Mouse (Mus musculus): ENCODE measurements around the gene Dennd1a.
A peak's percentile ranks its signal among the peaks of the same experiment; 100 is the strongest.

The Dennd1a gene

DNA sequence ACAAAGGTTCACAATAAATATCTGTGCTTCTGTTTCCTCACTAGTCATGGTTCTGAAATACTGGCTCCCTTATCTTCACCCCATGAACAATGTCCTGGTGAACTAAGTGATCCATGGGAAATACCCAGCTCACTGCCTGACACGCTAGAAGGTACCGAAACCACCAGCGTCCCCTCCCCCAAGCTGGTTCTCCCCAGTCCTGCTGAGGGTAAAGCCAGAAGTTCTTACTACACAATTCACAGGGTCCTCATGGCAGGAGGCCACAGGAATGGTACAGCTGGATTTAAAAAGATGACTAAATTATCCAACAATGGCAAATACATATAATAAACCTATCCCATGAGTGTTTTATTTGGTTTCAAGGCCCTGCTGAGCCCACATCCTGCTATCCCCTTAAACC lies 378.9 kb downstream of the Dennd1a start:
- no peak for DNase-seq (ENCODE audit: extremely low read depth, low read depth)

DNA sequence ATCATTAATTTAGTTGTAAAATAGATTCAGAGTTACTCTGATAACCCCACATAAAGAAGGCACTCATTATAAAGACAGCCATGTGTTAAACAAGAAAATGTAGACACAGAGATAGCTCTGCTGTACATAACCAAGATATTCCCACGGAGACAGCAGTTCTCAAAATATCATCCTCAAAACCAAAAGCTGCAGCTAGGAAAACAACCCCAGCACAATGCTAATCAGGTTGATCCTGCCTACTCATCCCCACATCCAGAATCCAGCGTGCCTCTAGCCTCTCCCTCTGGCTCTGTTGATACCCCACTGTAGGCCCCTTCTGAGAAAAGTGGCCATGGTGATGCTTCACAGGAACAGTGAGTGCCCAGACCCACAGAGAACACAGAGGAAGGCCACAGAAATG lies 380.9 kb downstream of the Dennd1a start:
- no peak for DNase-seq (ENCODE audit: extremely low read depth, low read depth)

DNA sequence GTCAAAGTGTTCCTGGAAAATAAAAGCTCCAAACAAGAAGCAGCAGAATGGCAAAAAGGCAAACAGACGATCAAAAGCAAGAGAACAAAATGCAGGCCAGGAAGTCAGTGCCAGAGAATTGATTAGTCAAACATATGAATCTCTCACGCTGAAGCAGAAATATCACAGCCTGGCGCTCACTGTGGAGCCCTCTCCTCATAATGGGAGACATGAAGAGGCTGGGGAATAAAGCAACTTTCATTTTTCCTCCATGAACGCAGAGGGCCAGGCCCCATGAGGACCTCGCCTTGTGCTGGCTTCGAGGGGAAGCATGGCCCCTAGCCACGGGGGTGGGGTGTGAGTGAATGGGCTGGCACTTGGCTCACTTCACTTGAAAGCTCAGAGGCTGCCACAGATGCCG lies 383.9 kb downstream of the Dennd1a start:
- DNase-seq (ENCODE audit: extremely low read depth, low read depth) = no peak

DNA sequence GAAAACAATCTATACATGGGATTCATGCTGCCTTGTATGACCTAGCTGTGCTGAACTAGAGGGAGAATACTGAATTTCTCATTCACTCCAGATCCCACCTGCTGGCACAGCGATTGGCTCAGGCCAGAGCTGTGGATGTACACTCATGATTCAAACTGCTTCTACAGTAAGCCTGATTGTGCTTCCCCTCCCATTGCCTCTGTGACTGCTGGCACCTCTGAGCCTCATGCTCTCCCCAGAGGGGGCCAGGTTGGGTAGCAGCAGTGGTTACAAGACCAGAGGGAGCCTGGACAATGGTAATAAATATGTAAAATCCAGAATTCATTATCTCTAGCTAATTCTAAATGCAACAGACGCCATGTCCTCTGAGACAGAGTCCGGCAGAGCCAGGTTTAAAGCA lies 404.0 kb downstream of the Dennd1a start:
- no peak for DNase-seq (ENCODE audit: extremely low read depth, low read depth)

DNA sequence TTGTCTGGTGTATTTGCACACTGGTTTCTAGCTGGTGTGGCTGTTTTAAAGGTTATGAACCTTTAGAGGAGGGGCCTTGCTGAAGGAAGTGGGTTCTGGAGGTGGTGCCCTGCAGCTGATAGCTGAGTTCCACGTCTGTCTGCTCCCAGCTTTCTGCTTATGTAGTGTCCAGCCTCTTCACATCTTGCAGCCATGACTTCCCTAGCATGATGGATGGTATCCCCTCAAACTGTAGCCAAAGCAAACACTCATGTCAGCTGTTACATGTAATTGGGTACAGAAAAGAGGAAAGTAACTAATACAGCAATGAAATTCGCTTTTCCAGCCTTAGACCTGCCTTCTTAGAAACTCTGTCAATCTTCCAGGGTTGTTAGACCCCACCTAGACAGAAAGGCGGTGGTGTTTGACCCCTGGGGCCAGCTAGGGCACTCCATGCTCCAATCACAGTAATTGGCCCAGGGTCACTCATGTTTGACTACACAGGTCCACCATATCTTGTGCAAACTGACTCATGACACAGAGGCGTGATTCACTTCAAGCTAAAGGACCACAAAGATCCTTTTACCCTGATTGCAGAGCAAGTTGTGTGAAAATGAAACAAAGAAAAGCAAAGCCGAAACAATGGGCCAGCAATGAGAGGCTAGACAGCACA lies 405.8 kb downstream of the Dennd1a start:
- DNase-seq (ENCODE audit: extremely low read depth, low read depth) = no peak

DNA sequence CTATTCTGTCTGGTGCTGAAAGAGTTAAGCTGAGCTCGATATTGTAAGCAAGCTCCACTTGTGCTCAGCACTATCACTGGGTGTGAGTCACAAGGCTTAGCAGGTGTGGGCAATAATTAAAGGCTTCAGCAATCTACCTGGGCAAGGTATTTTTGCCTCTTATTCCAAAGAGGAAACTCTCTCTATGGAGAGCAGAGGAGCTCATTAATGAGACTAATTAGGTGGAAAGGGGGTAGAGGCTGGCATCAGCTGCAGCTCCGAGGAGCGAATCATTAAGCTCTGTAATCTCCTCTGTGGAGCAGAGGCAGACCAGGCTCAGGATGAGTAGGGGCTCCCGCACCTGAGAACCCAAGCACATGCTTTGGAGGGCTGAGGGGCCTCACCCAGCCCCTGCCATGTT lies 407.5 kb downstream of the Dennd1a start:
- no peak for DNase-seq (ENCODE audit: extremely low read depth, low read depth)

DNA sequence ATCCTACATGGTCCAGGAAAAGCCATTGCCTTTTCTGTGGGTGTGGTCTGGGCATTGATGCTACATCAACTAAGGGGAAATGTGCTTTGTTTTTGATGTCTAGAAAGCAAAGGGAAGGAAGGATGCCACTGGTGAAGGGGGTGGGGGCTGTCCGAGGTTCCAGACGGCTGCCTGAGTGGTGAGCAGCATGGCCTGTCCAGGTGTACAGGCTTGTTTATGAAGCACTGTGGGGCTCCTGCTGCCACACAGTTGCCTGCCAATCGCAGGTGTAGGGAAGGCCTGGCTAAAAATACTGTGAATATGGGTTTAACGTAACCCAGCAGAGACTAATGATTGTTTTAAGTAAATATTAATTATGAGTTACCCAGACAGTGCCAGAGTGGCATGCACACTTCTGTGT lies 414.4 kb downstream of the Dennd1a start:
- no peak for DNase-seq (ENCODE audit: extremely low read depth, low read depth)

DNA sequence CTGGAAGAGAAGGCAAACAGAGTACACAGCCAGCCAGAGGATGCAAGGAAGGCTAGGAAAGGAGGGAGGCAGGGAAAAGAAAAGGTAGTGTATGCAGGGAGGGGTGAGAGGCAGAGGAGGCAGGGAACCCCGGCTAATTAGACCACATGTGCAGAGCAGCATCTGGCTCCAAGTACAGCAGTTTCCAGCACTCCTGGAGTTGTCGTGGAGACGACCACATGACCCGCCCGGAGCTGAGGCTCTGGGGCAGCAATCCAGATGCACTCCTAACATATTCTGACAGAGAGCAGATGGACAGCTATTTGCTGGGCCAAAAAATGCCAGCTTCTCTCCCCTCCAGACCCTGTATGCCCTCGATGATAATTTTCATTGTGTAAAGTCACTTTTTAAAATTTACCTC lies 417.6 kb downstream of the Dennd1a start:
- DNase-seq (ENCODE audit: extremely low read depth, low read depth) = no peak

DNA sequence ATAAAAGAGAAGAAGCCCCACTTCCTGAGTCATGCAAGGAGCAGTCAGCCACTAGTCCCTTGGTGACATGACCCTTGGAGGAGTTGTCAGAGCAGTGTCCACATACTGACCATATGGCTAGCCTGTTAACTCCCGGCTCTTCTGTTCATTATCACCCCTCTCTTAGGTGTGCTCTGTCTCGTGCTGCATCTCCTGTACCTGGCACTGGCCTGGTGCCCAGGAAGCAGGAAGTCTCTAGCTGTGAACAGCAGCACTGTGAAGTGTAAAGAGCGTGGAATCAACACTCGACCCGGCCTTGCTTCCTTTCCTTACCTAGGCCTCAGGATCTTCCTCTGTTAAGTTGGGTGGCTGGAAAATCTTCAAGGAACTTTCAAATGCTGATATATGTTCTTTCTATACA lies 419.8 kb downstream of the Dennd1a start:
- DNase-seq (ENCODE audit: extremely low read depth, low read depth) = no peak

DNA sequence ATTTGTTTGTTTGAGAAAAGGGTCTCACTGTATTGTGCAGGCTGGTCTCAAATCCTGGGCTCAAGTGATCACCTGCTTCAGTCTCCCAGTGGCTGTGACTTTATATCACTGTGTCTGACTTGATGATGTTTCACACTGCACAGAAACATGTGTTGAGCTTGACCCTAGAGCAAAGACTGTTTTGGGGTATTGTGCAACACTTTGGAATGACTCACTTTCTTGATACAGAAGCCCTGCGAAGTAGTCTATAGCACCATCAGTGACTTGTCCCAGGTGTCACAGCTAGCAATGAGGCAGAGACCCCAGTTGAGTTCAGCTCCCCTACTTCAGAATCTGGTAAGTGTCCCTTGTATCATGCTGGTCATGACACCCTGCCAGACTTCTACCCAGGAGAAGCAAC lies 429.7 kb downstream of the Dennd1a start:
- no peak for DNase-seq (ENCODE audit: extremely low read depth, low read depth)

DNA sequence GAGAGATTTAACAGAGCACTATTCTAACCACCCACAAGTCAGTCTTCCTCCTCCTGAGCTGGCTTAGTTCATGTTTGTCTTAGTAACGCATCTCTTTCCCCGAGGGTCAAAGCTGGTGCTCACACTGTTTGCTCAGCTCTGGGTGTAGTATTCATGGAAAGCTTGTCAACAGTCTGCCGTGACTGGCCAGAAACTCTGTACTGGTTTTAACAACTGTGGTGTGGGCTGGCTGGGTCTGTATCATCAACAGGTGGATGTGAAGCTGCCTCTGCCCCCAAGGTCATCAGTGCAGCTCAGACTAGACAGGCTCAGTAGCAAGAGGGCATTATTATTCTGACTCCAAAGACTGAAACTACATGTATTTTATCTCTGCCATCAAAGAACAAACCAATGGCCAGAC lies 430.2 kb downstream of the Dennd1a start:
- no peak for DNase-seq (ENCODE audit: extremely low read depth, low read depth)

DNA sequence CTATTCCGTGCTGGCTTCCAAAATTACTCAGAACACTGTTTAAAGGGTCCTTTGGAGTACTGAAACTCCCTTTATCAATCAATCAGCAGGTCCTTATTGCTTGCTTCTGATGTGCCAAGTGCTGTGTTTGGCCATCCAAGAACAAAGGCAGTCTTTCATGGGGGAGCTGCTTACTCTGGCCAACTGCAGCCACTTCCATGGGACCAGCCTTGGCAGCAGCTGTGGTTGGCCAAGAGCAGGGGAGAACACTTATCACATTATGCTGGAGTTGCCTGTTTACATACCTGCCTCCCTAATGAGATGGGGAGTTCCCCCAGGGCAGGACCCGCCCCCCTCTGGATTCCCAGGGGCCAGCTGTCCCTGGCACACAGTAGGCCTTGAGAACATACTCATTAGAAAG lies 432.0 kb downstream of the Dennd1a start:
- no peak for DNase-seq (ENCODE audit: extremely low read depth, low read depth)

DNA sequence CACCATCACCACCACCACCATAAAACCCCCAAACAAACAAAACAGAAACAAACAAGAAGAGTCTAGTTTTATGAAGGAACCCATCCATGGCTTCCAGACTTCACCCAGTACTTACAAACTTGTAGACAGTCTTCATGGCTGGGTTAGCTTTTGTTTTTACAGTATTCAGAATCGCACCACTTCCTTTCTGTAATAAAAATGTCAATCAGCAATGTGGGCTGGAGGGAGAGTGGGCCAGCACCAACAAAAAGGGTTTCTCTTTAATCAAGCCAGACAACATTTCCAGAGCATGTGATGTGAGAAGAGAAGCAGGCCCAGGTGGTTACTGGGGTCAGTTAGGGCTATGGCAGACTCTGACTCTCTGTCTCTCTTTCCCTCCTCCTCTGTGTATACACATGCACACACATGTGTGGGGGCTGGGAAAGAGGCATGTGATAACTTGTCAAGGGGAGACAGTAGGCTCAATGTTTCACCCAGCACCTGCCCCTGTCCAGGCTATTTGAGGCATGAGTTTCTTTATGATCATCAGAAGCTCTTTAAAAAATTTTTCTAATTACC lies 433.2 kb downstream of the Dennd1a start:
- no peak for DNase-seq (ENCODE audit: extremely low read depth, low read depth)

DNA sequence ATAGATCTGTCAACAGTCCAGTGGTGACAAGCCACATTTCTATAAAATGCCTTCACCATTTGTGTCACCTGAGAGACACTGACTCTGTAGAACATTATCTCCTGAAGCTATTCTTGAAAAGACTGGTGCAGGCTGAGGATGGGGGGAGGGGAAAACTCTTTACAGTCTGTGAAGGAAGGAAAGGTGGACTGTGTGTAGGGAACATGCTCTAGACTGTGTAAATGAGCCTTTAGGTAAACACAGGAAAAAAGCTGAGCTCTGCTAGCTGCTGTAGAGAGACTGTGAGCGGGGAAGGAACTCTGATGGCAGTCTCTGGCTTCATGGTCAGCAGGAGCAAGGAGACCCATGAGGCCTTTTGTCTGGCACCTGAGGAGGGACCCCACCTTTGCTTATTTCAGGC lies 436.6 kb downstream of the Dennd1a start:
- no peak for DNase-seq (ENCODE audit: extremely low read depth, low read depth)

DNA sequence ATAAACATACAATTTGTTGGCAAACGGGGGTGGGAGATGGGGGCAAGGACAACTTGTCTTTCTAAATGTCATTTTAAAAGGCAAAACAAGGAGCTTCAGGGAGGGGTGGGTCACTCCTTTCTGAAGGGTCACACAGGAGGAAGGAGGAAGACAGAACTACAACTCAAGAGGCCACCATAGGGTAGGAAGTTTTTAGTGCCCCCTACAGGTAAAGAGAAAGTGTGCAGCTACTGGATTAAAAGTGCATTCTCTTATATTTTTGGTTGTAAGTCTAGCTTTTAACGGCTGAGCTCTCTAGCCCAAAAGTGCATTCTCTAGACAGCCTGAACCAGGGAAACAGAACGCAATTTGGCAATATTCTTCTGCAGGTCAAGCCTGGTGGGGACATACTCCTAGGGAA lies 437.8 kb downstream of the Dennd1a start:
- DNase-seq (ENCODE audit: extremely low read depth, low read depth) = peak; percentile 5

DNA sequence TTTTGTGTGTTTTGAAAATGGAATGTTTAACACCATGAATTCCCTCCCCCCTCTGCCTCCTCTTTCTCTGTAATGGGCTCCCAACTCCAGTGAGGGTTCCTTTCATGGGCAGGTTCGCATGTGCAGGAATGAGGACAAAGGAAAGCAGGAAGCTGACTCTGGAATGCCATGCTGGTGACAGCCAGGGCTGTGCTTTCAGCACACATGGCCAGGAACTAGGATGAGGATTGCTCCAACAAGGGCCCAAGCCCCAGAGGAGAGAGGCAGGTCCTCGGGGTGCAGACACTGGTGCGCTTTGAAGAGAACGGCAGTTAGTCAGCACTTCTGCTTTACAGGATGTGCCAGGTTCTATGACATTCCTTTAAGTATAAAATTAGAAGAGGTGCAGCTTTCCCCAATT lies 444.5 kb downstream of the Dennd1a start:
- no peak for DNase-seq (ENCODE audit: extremely low read depth, low read depth)

DNA sequence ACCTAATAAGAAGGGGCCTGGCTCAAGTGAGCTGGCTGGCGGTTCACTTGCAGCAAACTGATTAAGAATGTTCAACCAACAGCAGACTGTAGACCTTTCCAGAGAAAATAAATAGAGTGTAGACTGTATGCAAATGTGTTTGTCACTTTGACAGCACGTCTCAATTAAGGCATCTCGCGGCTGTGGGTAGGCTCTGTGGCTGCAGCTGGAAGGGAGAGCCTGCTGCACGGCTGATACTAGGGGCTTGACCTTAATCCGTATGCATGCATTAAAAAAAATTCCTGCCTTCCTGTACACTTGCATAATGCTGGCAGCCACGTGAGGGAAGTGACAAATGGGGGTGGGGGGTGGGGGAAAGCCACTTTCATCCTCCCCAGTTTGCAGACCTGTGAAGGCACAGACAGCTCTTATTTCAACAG lies 445.0 kb downstream of the Dennd1a start:
- DNase-seq (ENCODE audit: extremely low read depth, low read depth) = no peak

DNA sequence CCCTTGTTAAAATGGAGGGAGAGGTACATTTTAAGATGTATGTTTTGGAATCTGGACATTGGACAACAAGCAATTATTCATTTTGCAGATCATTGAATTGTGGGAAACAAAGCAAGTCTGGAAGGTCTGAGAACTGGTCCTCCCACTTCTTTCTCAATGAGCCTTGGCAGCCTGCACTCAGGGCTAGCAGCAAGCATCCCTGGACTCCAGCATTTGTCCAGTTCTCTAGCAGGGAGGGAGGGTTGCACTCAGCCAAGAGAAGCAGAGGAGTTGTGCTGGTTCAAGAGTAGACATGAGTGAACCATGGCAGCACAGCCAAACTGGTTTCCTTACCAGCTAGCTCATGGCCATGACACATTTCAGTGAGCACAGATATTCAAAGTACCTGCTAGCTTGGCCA lies 447.3 kb downstream of the Dennd1a start:
- DNase-seq (ENCODE audit: extremely low read depth, low read depth) = no peak

DNA sequence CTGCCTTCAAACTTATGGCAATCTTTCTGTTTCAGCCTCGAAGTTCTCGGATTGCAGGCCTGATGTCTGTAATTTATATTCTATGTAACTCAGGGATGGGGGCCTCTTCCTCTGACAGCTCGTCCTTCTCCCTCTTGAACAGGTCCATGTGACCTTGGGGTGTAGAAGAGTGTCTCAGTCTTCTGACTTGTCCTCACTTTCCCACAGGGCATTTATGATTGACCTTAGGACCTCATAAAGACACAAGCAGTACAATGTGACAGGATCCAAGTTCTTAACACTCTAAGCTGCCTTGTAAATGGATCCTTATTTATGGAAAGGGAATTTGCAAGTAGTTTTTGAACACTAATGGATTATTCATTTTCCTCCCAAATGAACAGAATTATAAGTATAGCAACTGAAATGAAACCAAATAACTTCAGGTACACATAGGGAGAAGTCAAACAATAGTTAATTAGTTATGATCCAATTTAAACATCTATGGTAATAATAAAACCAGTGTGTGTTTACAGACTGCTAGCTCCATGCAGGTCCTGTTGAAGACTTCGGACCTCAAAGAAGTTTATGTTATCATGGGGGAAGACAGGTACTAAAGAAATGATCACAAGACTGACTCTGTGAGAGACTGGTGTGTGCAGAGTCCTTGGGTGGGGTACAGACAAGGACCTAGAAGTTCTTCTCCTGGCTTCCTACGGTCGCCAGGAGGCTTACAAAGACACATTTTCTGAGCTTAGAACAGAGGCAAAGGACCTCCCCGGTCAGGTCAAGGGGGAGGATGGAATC lies 448.8 kb downstream of the Dennd1a start:
- no peak for DNase-seq (ENCODE audit: extremely low read depth, low read depth)

DNA sequence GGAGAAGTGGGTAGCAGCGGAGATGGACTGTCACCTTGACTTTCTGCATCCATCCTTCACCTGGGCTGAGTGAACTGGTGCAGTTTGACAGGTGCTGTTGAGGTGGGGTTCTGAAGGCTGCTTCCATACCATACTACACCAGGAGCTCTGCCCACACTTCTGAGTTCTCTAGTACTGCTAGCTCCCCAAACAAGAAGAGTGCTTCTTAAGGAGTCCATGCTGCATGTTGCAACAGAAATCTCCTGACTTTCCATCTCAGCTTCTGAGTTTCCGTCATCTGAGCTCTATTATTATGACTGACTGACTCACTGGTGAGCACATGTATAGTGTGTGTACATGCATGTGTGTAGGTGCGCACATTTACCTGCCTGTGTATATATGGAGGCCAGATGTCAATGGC lies 449.6 kb downstream of the Dennd1a start:
- DNase-seq (ENCODE audit: extremely low read depth, low read depth) = no peak

DNA sequence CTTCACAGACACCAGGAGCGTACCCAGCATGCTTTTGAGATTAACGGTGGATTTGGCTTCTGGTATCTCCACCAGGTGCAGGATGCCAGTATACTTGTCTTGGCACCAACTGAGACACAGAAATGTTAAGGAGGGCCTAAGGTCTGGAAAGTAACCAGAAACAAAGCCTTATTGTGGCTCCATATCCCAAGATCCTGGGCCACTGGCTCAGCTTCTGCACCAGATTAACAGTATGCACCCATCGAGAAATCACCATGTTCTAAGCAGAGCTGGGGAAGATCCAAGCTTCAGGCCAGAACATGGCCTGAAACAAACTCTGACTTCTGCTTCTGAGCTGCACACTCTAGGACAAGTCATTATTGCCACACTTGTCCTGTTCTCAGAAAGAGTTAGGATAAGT lies 450.3 kb downstream of the Dennd1a start:
- no peak for DNase-seq (ENCODE audit: extremely low read depth, low read depth)

DNA sequence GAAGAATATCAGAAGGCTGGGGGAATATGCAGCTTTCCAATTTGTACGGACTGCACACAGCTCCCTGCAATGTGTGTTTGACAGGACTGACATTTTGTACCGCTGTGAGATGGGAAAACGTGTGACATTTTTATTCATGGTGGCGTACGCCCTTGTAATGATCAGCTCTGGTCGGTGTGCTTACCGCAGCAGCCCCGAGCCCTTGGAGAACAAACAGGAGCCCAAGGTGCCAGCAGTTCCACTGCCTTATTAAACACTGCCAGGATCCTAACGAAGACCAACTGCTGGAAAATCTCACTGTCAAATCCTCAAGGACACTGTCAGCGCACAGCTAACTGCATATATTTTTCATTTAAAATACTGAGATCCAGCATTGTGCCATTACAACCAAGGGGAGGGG lies 454.9 kb downstream of the Dennd1a start:
- no peak for DNase-seq (ENCODE audit: extremely low read depth, low read depth)

DNA sequence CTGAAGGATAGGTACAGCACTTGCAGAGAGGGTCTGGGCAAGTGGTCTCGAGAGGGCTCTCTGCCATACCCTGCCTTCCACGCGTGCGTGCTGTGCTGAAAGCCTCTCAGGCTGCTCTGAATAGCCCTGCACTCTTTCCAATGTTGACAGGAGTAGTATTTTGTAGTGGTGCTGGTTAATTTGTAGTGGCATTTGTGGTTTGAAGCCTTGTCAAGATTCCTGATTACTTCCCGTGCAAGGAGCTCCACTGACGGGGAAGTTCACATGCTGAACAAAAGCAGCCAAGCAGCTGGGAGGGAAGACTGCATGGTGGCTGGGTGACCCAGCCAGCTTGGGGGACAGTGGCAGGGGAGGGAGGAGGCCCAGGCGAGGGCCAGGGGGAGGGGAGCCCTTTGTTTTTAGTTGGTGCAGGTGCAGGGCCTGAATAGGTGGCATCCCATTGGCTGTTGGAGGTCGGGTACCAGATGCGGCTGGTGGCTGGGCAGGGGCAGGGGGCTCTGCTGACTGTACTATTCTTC lies 457.4 kb downstream of the Dennd1a start:
- DNase-seq (ENCODE audit: extremely low read depth, low read depth) = no peak

All from MEL-GATA-1-ER (cell line).